Mouse (Mus musculus): ENCODE measurements around the gene Aph1b.

DNA sequence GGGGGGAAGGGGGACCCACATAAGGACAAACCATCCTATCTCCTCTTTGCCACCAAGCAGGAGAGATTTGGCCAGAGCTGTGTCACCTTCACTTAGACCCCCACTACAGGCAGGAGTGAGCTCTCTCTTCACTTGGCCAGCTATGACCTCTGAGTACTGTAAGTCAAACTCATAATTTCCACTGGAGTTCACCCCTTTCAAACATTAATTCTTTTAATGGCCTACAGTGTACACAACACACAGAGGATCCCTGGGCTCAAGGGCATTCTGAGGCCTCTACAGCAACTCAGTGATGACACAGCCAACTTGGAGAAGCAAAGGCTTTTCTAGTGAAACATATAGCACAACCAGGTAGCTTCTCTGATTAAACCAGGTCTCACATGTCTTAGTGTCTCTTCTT lies 24.6 kb downstream of the Aph1b start:
- TF ChIP-seq CTCF (IDR thresholded peaks at IDR 0.05; ENCODE audit: low read depth) (no peak), EP300 (IDR thresholded peaks at IDR 0.05; ENCODE audit: low read depth) (no peak)
